Mouse (Mus musculus): ENCODE measurements around the gene Zfand2b. TPM values are rescaled to one million over a fixed set of nuclear protein-coding genes. Genes with fewer than 3 reads are reported as not detected.

The Zfand2b gene
- total and polyA plus RNA-seq, 3 experiments = 21.0 to 58.0 (median 47.7) TPM

- Histone ChIP-seq H3K4me1 (ENCODE audit: insufficient read depth, low read depth, low read length) (peaks cover 86% of the 10 kb centered on the region), H3K4me3 (ENCODE audit: low read depth, low read length) (peak overlapping the region; percentile 59; the same call in 1 of the 2 replicates), H3K27me3 (ENCODE audit: insufficient read depth, low read length) (peaks cover 6% of the 10 kb centered on the region; the same call in 1 of the 2 replicates), H3K9me3 (replicated peaks) (no peaks in the 10 kb centered on the region), H3K36me3 (replicated peaks) (peaks cover 70% of the 10 kb centered on the region)
- DNase-seq (ENCODE audit: low spot score) (no peak), ATAC-seq (ENCODE audit: extremely low read depth, insufficient number of reproducible peaks, low FRiP score, poor library complexity, severe bottlenecking) (no peak)
- TF ChIP-seq POLR2AphosphoS5 (IDR thresholded peaks at IDR 0.05; ENCODE audit: insufficient replicate concordance, low read depth, low read length) (peak; percentile 79; the same call in 1 of the 2 replicates), TAL1 (conservative IDR thresholded peaks at IDR 0.05; ENCODE audit: low read depth, low read length) (no peak), CTCF (IDR thresholded peaks at IDR 0.05; ENCODE audit: low read depth, low read length) (no peak)
These were observed 47.3 kb downstream of the Zfand2b start for GRCm38 (mm10) chr1:75215785-75216184.

DNA sequence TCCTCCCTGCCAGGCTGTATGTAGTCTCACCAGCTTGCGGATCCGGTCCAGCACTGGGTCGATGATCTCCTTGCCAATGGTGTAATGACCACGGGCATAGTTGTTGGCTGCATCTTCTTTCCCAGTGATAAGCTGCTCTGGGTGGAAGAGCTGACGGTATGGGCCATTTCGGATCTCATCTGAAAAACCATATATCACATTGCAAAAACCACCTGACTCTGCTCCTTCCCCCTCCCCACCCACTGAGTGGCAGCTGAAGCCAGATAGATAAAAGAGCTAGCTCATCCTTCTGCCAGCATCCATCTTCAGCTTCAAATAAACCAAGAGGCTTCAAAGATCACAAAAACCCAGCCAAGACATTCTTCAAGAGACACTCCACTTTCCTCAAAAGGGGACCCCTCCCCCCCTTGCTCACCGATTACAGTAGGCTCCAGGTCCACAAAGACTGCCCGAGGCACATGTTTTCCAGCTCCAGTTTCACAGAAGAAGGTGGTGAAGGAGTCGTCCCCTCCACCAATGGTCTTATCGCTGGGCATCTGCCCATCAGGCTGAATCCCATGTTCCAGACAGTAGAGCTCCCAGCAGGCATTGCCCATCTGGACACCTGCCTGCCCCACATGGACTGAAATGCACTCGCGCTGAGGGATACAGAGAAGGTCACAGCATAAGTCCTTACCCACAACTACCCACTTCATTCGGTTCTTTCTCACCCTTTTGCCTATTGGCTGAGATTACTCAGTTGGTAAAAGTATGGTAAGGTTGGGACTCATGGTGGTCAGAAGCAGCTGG, 48.5 kb downstream of the Zfand2b start:
- TF ChIP-seq CTCF (IDR thresholded peaks at IDR 0.05; ENCODE audit: low read depth, low read length) (no peak), GATA1 (IDR thresholded peaks at IDR 0.05; ENCODE audit: borderline replicate concordance, low read length) (no peak), POLR2AphosphoS5 (IDR thresholded peaks at IDR 0.05; ENCODE audit: insufficient replicate concordance, low read depth, low read length) (no peak), TAL1 (conservative IDR thresholded peaks at IDR 0.05; ENCODE audit: low read depth, low read length) (0 out of 2 replicates have a peak, but pooled peaks have one; percentile 11)
- Histone ChIP-seq H3K9me3 (replicated peaks) (no peaks in the 10 kb centered on the region), H3K36me3 (replicated peaks) (peaks cover 60% of the 10 kb centered on the region), H3K4me3 (ENCODE audit: low read depth, low read length) (peak overlapping the region; percentile 76), H3K4me1 (ENCODE audit: insufficient read depth, low read depth, low read length) (peaks cover 81% of the 10 kb centered on the region), H3K27me3 (ENCODE audit: insufficient read depth, low read length) (peaks cover 6% of the 10 kb centered on the region; the same call in 1 of the 2 replicates)
- peak; percentile 57 for DNase-seq (ENCODE audit: low spot score)
- peak; percentile 4; the same call in 1 of the 2 replicates for ATAC-seq (ENCODE audit: extremely low read depth, insufficient number of reproducible peaks, low FRiP score, poor library complexity, severe bottlenecking)

DNA sequence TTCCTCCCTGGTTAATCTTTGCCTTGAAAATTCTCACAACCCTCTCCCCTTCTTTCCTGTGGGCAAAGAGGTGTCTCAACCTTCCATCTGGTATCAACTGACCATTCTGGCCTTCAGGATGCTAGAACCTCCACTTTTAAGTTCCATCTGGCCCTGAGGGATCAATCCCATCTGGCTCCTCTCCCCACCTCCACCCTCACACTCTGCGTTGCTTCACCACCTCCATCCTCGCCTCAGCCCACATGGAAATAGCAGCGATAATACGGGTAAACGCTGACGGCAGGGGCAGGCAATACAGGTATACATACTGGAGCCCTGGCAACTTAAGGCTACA, 49.4 kb downstream of the Zfand2b start:
- peaks cover 6% of the 10 kb centered on the region; the same call in 1 of the 2 replicates for H3K27me3 ChIP-seq (ENCODE audit: insufficient read depth, low read length)
- peak overlapping the region; percentile 76 for H3K4me3 ChIP-seq (ENCODE audit: low read depth, low read length)
- no peak for TF ChIP-seq CTCF (IDR thresholded peaks at IDR 0.05; ENCODE audit: low read depth, low read length)
- no peak for TF ChIP-seq GATA2 (IDR thresholded peaks at IDR 0.05; ENCODE audit: borderline replicate concordance, low read depth, low read length)
- TF ChIP-seq TAL1 (conservative IDR thresholded peaks at IDR 0.05; ENCODE audit: low read depth, low read length) = no peak
- TF ChIP-seq GATA1 (IDR thresholded peaks at IDR 0.05; ENCODE audit: borderline replicate concordance, low read length) = no peak
- TF ChIP-seq POLR2AphosphoS5 (IDR thresholded peaks at IDR 0.05; ENCODE audit: insufficient replicate concordance, low read depth, low read length) = no peak
- no peak for DNase-seq (ENCODE audit: low spot score)
- peaks cover 74% of the 10 kb centered on the region for H3K4me1 ChIP-seq (ENCODE audit: insufficient read depth, low read depth, low read length)
- peaks cover 52% of the 10 kb centered on the region for H3K36me3 ChIP-seq (replicated peaks)
- H3K9me3 ChIP-seq (replicated peaks) = no peaks in the 10 kb centered on the region
- ATAC-seq (ENCODE audit: extremely low read depth, insufficient number of reproducible peaks, low FRiP score, poor library complexity, severe bottlenecking) = no peak

- H3K4me3 ChIP-seq (ENCODE audit: low read depth, low read length) = peak overlapping the region; percentile 76
- peak; percentile 85 for DNase-seq (ENCODE audit: low spot score)
- H3K9me3 ChIP-seq (replicated peaks) = no peaks in the 10 kb centered on the region
- peaks cover 74% of the 10 kb centered on the region for H3K4me1 ChIP-seq (ENCODE audit: insufficient read depth, low read depth, low read length)
- H3K27me3 ChIP-seq (ENCODE audit: insufficient read depth, low read length) = peaks cover 6% of the 10 kb centered on the region; the same call in 1 of the 2 replicates
- peak; percentile 48 for ATAC-seq (ENCODE audit: extremely low read depth, insufficient number of reproducible peaks, low FRiP score, poor library complexity, severe bottlenecking)
- H3K36me3 ChIP-seq (replicated peaks) = peaks cover 46% of the 10 kb centered on the region
- TF ChIP-seq TAL1 (conservative IDR thresholded peaks at IDR 0.05; ENCODE audit: low read depth, low read length) = no peak
- TF ChIP-seq POLR2AphosphoS5 (IDR thresholded peaks at IDR 0.05; ENCODE audit: insufficient replicate concordance, low read depth, low read length) = no peak
- no peak for TF ChIP-seq GATA1 (IDR thresholded peaks at IDR 0.05; ENCODE audit: borderline replicate concordance, low read length)
- no peak for TF ChIP-seq GATA2 (IDR thresholded peaks at IDR 0.05; ENCODE audit: borderline replicate concordance, low read depth, low read length)
- TF ChIP-seq CTCF (IDR thresholded peaks at IDR 0.05; ENCODE audit: low read depth, low read length) = no peak
These were observed 50.0 kb downstream of the Zfand2b start for GRCm38 (mm10) chr1:75218227-75219001.

GRCm38 (mm10) chr1:75219078-75219477, 50.6 kb downstream of the Zfand2b start:
- DNase-seq (ENCODE audit: low spot score) (peak; percentile 98), ATAC-seq (ENCODE audit: extremely low read depth, insufficient number of reproducible peaks, low FRiP score, poor library complexity, severe bottlenecking) (peak; percentile 72)
- Histone ChIP-seq H3K4me1 (ENCODE audit: insufficient read depth, low read depth, low read length) (peaks cover 72% of the 10 kb centered on the region), H3K27me3 (ENCODE audit: insufficient read depth, low read length) (peaks cover 6% of the 10 kb centered on the region; the same call in 1 of the 2 replicates), H3K4me3 (ENCODE audit: low read depth, low read length) (peak overlapping the region; percentile 76), H3K36me3 (replicated peaks) (peaks cover 40% of the 10 kb centered on the region), H3K9me3 (replicated peaks) (no peaks in the 10 kb centered on the region)
- TF ChIP-seq POLR2AphosphoS5 (IDR thresholded peaks at IDR 0.05; ENCODE audit: insufficient replicate concordance, low read depth, low read length) (peak; percentile 97), CTCF (IDR thresholded peaks at IDR 0.05; ENCODE audit: low read depth, low read length) (no peak), TAL1 (conservative IDR thresholded peaks at IDR 0.05; ENCODE audit: low read depth, low read length) (no peak), GATA1 (IDR thresholded peaks at IDR 0.05; ENCODE audit: borderline replicate concordance, low read length) (no peak)

DNA sequence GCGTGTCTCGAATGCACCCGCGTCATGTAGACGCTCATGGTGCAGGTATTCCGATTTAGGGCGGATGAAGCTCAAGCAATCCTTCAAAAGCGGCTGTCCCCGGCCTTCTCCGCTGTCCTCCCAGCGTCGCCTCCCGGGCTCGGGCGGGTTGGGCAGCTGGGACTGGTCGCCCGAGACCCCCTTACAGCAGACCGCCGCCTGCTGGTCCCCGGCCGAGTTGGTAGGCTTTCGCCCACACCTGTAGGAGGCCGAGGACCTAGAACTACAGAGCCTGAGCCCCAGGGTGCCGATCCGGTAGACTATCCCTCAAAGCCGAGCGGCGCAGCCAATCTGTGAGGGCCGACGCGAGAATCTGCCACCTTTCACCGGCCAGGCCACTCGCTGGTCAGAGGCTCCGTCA, 51.1 kb downstream of the Zfand2b start, which contains the start of gene Tuba4a:
Gene Tuba4a, minus strand, starts transcription at position 335 of the 400 bp plus-strand sequence.
- ATAC-seq (ENCODE audit: extremely low read depth, insufficient number of reproducible peaks, low FRiP score, poor library complexity, severe bottlenecking) (no peak), DNase-seq (ENCODE audit: low spot score) (no peak)
- H3K4me1 ChIP-seq (ENCODE audit: insufficient read depth, low read depth, low read length) = peaks cover 72% of the 10 kb centered on the region
- H3K36me3 ChIP-seq (replicated peaks) = peaks cover 35% of the 10 kb centered on the region
- peak within 1 kb of the TSS; percentile 76 for H3K4me3 ChIP-seq (ENCODE audit: low read depth, low read length)
- no peak for TF ChIP-seq TAL1 (conservative IDR thresholded peaks at IDR 0.05; ENCODE audit: low read depth, low read length)
- no peak for TF ChIP-seq GATA1 (IDR thresholded peaks at IDR 0.05; ENCODE audit: borderline replicate concordance, low read length)
- no peak for TF ChIP-seq GATA2 (IDR thresholded peaks at IDR 0.05; ENCODE audit: borderline replicate concordance, low read depth, low read length)
- TF ChIP-seq CTCF (IDR thresholded peaks at IDR 0.05; ENCODE audit: low read depth, low read length) = no peak
- TF ChIP-seq POLR2AphosphoS5 (IDR thresholded peaks at IDR 0.05; ENCODE audit: insufficient replicate concordance, low read depth, low read length) = no peak
- H3K9me3 ChIP-seq (replicated peaks) = no peaks in the 10 kb centered on the region
- H3K27me3 ChIP-seq (ENCODE audit: insufficient read depth, low read length) = peaks cover 6% of the 10 kb centered on the region; the same call in 1 of the 2 replicates

Other genes with a start within 250 kb of the Zfand2b start
- gene Cfap65, start 233.0 kb upstream of the Zfand2b start, total RNA-seq (2014; fragmentation: Nextera tagmentation) = not detected in 2 replicates
- gene Cfap65, start 233.0 kb upstream of the Zfand2b start, total RNA-seq (2017) = 0.11 and 0.12 TPM in 2 replicates
- not detected in 2 replicates for gene Cfap65, start 233.0 kb upstream of the Zfand2b start, polyA plus RNA-seq (2012)
- gene Ihh, start 217.0 kb upstream of the Zfand2b start, total RNA-seq (2014; fragmentation: Nextera tagmentation) = not detected in 2 replicates
- gene Ihh, start 217.0 kb upstream of the Zfand2b start, total RNA-seq (2017) = 0.17 and 0.27 TPM in 2 replicates
- gene Ihh, start 217.0 kb upstream of the Zfand2b start, polyA plus RNA-seq (2012) = 0.08 and 0.13 TPM in 2 replicates
- gene Nhej1, start 43.4 kb upstream of the Zfand2b start, total RNA-seq (2014; fragmentation: Nextera tagmentation) = 2.5 and 5.1 TPM in 2 replicates
- 12.3 and 12.4 TPM in 2 replicates for gene Nhej1, start 43.4 kb upstream of the Zfand2b start, total RNA-seq (2017)
- gene Nhej1, start 43.4 kb upstream of the Zfand2b start, polyA plus RNA-seq (2012) = 0.40 and 0.47 TPM in 2 replicates
- gene Slc23a3, start 34.8 kb upstream of the Zfand2b start, total RNA-seq (2014; fragmentation: Nextera tagmentation) = 0.83 and 1.5 TPM in 2 replicates
- gene Slc23a3, start 34.8 kb upstream of the Zfand2b start, total RNA-seq (2017) = 0.22 and 0.29 TPM in 2 replicates
- gene Slc23a3, start 34.8 kb upstream of the Zfand2b start, polyA plus RNA-seq (2012) = 0.03 TPM in 1 of 2 replicates, not detected in the other
- 77.3 and 93.4 TPM in 2 replicates for gene Cnppd1, start 25.9 kb upstream of the Zfand2b start, total RNA-seq (2014; fragmentation: Nextera tagmentation)
- 140 and 143 TPM in 2 replicates for gene Cnppd1, start 25.9 kb upstream of the Zfand2b start, total RNA-seq (2017)
- 83.2 and 105 TPM in 2 replicates for gene Cnppd1, start 25.9 kb upstream of the Zfand2b start, polyA plus RNA-seq (2012)
- gene Retreg2, start 25.9 kb upstream of the Zfand2b start, total RNA-seq (2014; fragmentation: Nextera tagmentation) = 85.7 and 93.8 TPM in 2 replicates
- 111 and 120 TPM in 2 replicates for gene Retreg2, start 25.9 kb upstream of the Zfand2b start, total RNA-seq (2017)
- 101 and 112 TPM in 2 replicates for gene Retreg2, start 25.9 kb upstream of the Zfand2b start, polyA plus RNA-seq (2012)
- gene Abcb6, start 11.7 kb downstream of the Zfand2b start, total RNA-seq (2014; fragmentation: Nextera tagmentation) = 19.5 and 132 TPM in 2 replicates
- gene Abcb6, start 11.7 kb downstream of the Zfand2b start, total RNA-seq (2017) = 25.0 and 28.1 TPM in 2 replicates
- 5.4 and 9.5 TPM in 2 replicates for gene Abcb6, start 11.7 kb downstream of the Zfand2b start, polyA plus RNA-seq (2012)
- gene Ankzf1, start 23.5 kb downstream of the Zfand2b start, total RNA-seq (2014; fragmentation: Nextera tagmentation) = 47.5 and 50.4 TPM in 2 replicates
- gene Ankzf1, start 23.5 kb downstream of the Zfand2b start, total RNA-seq (2017) = 57.4 and 69.3 TPM in 2 replicates
- 17.0 and 22.9 TPM in 2 replicates for gene Ankzf1, start 23.5 kb downstream of the Zfand2b start, polyA plus RNA-seq (2012)
- gene Atg9a, start 23.6 kb downstream of the Zfand2b start, total RNA-seq (2014; fragmentation: Nextera tagmentation) = 40.0 and 46.2 TPM in 2 replicates
- gene Atg9a, start 23.6 kb downstream of the Zfand2b start, total RNA-seq (2017) = 16.2 and 16.3 TPM in 2 replicates
- gene Atg9a, start 23.6 kb downstream of the Zfand2b start, polyA plus RNA-seq (2012) = 34.2 and 47.5 TPM in 2 replicates
- gene Glb1l, start 42.2 kb downstream of the Zfand2b start, total RNA-seq (2014; fragmentation: Nextera tagmentation) = 10.1 and 19.2 TPM in 2 replicates
- 11.0 and 12.5 TPM in 2 replicates for gene Glb1l, start 42.2 kb downstream of the Zfand2b start, total RNA-seq (2017)
- 0.29 and 0.83 TPM in 2 replicates for gene Glb1l, start 42.2 kb downstream of the Zfand2b start, polyA plus RNA-seq (2012)
- gene Stk16, start 42.2 kb downstream of the Zfand2b start, total RNA-seq (2014; fragmentation: Nextera tagmentation) = 59.4 and 78.2 TPM in 2 replicates
- 70.7 and 72.6 TPM in 2 replicates for gene Stk16, start 42.2 kb downstream of the Zfand2b start, total RNA-seq (2017)
- 114 and 133 TPM in 2 replicates for gene Stk16, start 42.2 kb downstream of the Zfand2b start, polyA plus RNA-seq (2012)
- 201 and 287 TPM in 2 replicates for gene Tuba4a, start 51.2 kb downstream of the Zfand2b start, total RNA-seq (2014; fragmentation: Nextera tagmentation)
- gene Tuba4a, start 51.2 kb downstream of the Zfand2b start, total RNA-seq (2017) = 156 and 175 TPM in 2 replicates
- 38.6 and 61.0 TPM in 2 replicates for gene Tuba4a, start 51.2 kb downstream of the Zfand2b start, polyA plus RNA-seq (2012)
- gene A630095N17Rik, start 63.5 kb downstream of the Zfand2b start, total RNA-seq (2014; fragmentation: Nextera tagmentation) = not detected in 2 replicates
- not detected in 2 replicates for gene A630095N17Rik, start 63.5 kb downstream of the Zfand2b start, total RNA-seq (2017)
- not detected in 2 replicates for gene A630095N17Rik, start 63.5 kb downstream of the Zfand2b start, polyA plus RNA-seq (2012)
- gene Dnajb2, start 67.8 kb downstream of the Zfand2b start, total RNA-seq (2014; fragmentation: Nextera tagmentation) = 15.4 and 63.3 TPM in 2 replicates
- gene Dnajb2, start 67.8 kb downstream of the Zfand2b start, total RNA-seq (2017) = 13.9 and 15.6 TPM in 2 replicates
- 9.1 and 11.1 TPM in 2 replicates for gene Dnajb2, start 67.8 kb downstream of the Zfand2b start, polyA plus RNA-seq (2012)
- not detected in 2 replicates for gene Ptprn, start 95.9 kb downstream of the Zfand2b start, total RNA-seq (2014; fragmentation: Nextera tagmentation)
- 0.11 TPM in 1 of 2 replicates, not detected in the other for gene Ptprn, start 95.9 kb downstream of the Zfand2b start, total RNA-seq (2017)
- 0.03 and 0.08 TPM in 2 replicates for gene Ptprn, start 95.9 kb downstream of the Zfand2b start, polyA plus RNA-seq (2012)
- not detected in 2 replicates for gene Resp18, start 109.8 kb downstream of the Zfand2b start, total RNA-seq (2014; fragmentation: Nextera tagmentation)
- gene Resp18, start 109.8 kb downstream of the Zfand2b start, total RNA-seq (2017) = not detected in 2 replicates
- gene Resp18, start 109.8 kb downstream of the Zfand2b start, polyA plus RNA-seq (2012) = not detected in 2 replicates
- 56.3 and 73.7 TPM in 2 replicates for gene Dnpep, start 149.3 kb downstream of the Zfand2b start, total RNA-seq (2014; fragmentation: Nextera tagmentation)
- gene Dnpep, start 149.3 kb downstream of the Zfand2b start, total RNA-seq (2017) = 38.7 and 47.2 TPM in 2 replicates
- 69.4 and 79.0 TPM in 2 replicates for gene Dnpep, start 149.3 kb downstream of the Zfand2b start, polyA plus RNA-seq (2012)
- 12.9 and 19.0 TPM in 2 replicates for gene Des, start 191.7 kb downstream of the Zfand2b start, total RNA-seq (2014; fragmentation: Nextera tagmentation)
- 3.4 and 5.6 TPM in 2 replicates for gene Des, start 191.7 kb downstream of the Zfand2b start, total RNA-seq (2017)
- gene Des, start 191.7 kb downstream of the Zfand2b start, polyA plus RNA-seq (2012) = 12.7 and 13.8 TPM in 2 replicates
- 1.9 and 7.7 TPM in 2 replicates for gene Speg, start 206.7 kb downstream of the Zfand2b start, total RNA-seq (2014; fragmentation: Nextera tagmentation)
- 1.9 and 2.3 TPM in 2 replicates for gene Speg, start 206.7 kb downstream of the Zfand2b start, total RNA-seq (2017)
- gene Speg, start 206.7 kb downstream of the Zfand2b start, polyA plus RNA-seq (2012) = 10.3 and 12.6 TPM in 2 replicates